Mouse (Mus musculus) cortical plate, adult 2 months (tissue): ENCODE measurements around the gene Map4k1.

Experiments
- CTCF ChIP-seq: fragments of 200-500 bp; IDR thresholded peaks from 2 replicates; pipeline ENCODE4 v1.5.1; 2011; ENCODE audit warnings: mild to moderate bottlenecking, control low read depth, low read length; ENCODE audit not compliant: insufficient read depth; ENCODE audit errors: extremely low read depth
- POLR2A ChIP-seq: fragments of 200-500 bp; IDR thresholded peaks from 2 replicates; pipeline ENCODE4 v1.6.1; 2011; ENCODE audit warnings: mild to moderate bottlenecking, low read length, control low read depth; ENCODE audit not compliant: insufficient read depth; ENCODE audit errors: extremely low read depth

DNA sequence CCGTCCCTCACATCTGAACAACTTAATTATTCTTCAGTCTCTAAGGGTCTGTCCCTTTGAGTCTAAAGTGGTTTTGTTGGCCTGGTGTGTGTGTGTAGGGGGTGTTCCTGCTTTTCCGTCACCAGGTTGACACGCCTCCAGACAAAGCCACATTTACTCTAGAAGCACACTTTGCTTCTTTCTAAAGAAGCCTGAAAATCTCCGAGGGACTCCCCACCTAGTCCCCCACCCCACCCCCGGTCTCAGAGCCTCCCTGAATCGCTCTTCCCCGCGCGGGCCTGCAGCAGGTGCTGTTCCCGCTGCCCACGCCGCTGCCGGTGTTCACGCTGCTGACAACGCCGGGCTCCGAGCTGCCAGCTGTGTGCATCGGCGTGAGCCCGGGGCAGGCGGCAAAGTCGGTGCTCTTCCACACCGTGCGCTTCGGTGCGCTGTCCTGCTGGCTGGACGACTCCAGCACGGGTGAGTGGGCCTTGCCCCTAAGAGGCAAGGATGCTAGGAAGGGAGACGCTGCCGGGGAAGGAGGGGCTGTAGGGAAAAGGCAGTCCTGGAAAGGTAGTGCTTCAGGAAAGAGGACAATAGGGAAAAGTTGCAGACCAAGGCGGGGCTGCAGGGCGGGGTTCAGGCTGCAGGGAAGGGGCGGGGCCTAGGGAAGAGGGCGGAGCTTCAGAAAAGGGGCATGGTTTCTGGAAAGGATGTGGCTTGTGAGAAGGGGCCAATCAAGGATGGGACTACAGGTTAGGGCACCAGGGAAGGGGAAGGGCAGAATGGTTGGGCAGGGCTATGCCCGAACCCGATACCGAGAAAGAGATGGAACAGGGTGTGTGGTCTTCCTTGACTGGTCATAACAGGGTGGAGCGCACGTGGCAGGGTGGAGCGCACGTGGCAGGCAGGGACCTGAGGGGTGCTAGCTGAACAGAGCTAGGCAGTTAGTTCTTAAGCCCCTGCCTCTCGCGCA is 19.1 kb downstream of the Map4k1 start:
- no peak for TF ChIP-seq CTCF
- TF ChIP-seq POLR2A, result no peak
